Mouse (Mus musculus) ES-E14 (cell line): Measurements from ENCODE around the gene Cacna1d. TPM values are rescaled to one million over a fixed set of nuclear protein-coding genes. Genes with fewer than 3 reads are reported as not detected.

Experiments
- DNase-seq: peaks from one replicate; pipeline ENCODE4 v3.0.0-alpha.2; 2013; ENCODE audit warnings: low read depth, low spot score
- H3K27ac ChIP-seq: 2 replicates; pipeline ENCODE4 v1.5.1; 2012; ENCODE audit warnings: low read depth, mild to moderate bottlenecking, low read length, moderate library complexity, mixed read lengths; ENCODE audit not compliant: poor library complexity, insufficient read depth, severe bottlenecking
- H3K36me3 ChIP-seq: 2 replicates; pipeline ENCODE4 v1.6.1; 2012; ENCODE audit warnings: mild to moderate bottlenecking, low read length, moderate library complexity, mixed read lengths; ENCODE audit not compliant: control insufficient read depth, poor library complexity, insufficient read depth, severe bottlenecking
- H3K4me1 ChIP-seq, 2 experiments: fragments of 150-350 bp in 1 of 2; sonication (generic) in 1 of 2; 2 replicates each; pipeline ENCODE4 v1.6.1; 2012; ENCODE audit warnings: low read length in 2 of 2, mild to moderate bottlenecking in 1 of 2, mixed read lengths in 1 of 2; ENCODE audit not compliant: control insufficient read depth in 2 of 2, insufficient read depth in 2 of 2, poor library complexity in 1 of 2
- H3K4me3 ChIP-seq, 2 experiments: fragments of 150-350 bp in 1 of 2; sonication (generic) in 1 of 2; 2 replicates each; pipeline ENCODE4 v1.5.1; 2012; ENCODE audit warnings: low read length in 2 of 2, low read depth in 1 of 2, mild to moderate bottlenecking in 1 of 2, mixed read lengths in 1 of 2; ENCODE audit not compliant: insufficient read depth in 1 of 2, poor library complexity in 1 of 2, severe bottlenecking in 1 of 2
- H3K9ac ChIP-seq: 2 replicates; pipeline ENCODE4 v1.6.1; 2012; ENCODE audit warnings: low read depth, mild to moderate bottlenecking, low read length, mixed read lengths; ENCODE audit not compliant: poor library complexity, insufficient read depth, severe bottlenecking
- H3K9me3 ChIP-seq: fragments of 150-350 bp; sonication (generic); 2 replicates; pipeline ENCODE4 v1.6.1; 2012; ENCODE audit warnings: low read depth, mild to moderate bottlenecking, low read length; ENCODE audit not compliant: control insufficient read depth, insufficient read depth
- CHD2 ChIP-seq: IDR thresholded peaks from 2 replicates; pipeline ENCODE4 v1.6.1; 2014; ENCODE audit warnings: mild to moderate bottlenecking, low read depth, low read length, inconsistent platforms
- HCFC1 ChIP-seq: IDR thresholded peaks from 2 replicates; pipeline ENCODE4 v1.6.1; 2012; ENCODE audit warnings: low read length, inconsistent platforms, borderline replicate concordance; ENCODE audit not compliant: insufficient read depth
- MAFK ChIP-seq: IDR thresholded peaks from 2 replicates; pipeline ENCODE4 v1.6.1; 2014; ENCODE audit warnings: mild to moderate bottlenecking, low read depth, low read length, inconsistent platforms; ENCODE audit not compliant: insufficient read depth
- ZC3H11A ChIP-seq: IDR thresholded peaks from 2 replicates; pipeline ENCODE4 v1.6.1; 2012; ENCODE audit warnings: low read depth, mild to moderate bottlenecking, inconsistent platforms, low read length, borderline replicate concordance
- ZNF384 ChIP-seq: IDR thresholded peaks from 2 replicates; pipeline ENCODE4 v1.6.1; 2012; ENCODE audit warnings: low read depth, low read length, inconsistent platforms
- in situ Hi-C, 2 experiments: fragments of 600-800 bp; cut with MboI; formaldehyde crosslinking; loops; one replicate each; pipeline ENCODE4 v1.15.1; 2025; ENCODE audit warnings: low sequenced_read_pairs in 2 of 2, inconsistent platforms in 1 of 2; ENCODE audit not compliant: unreplicated experiment in 2 of 2
- total RNA-seq: library from RNA; depleted of rRNA; stranded (reverse); fragments of 300-350 nt; gene quantifications from 2 replicates; pipeline ENCODE4 v1.2.3, GENCODE M21; 2012

The Cacna1d gene
- total RNA-seq, 1 experiment = 0.36 TPM

- DNase-seq = peak; percentile 59
- in situ Hi-C loops = no loop called here
- H3K36me3 ChIP-seq = no peaks in the 10 kb centered on the region
Observed at GRCm38 (mm10) chr14:30331856-30332255, 159.4 kb downstream of the Cacna1d start.

GRCm38 (mm10) chr14:30330416-30331181 lies 160.7 kb downstream of the Cacna1d start:
- H3K36me3 ChIP-seq = no peaks in the 10 kb centered on the region
- in situ Hi-C loops = no loop called here
- peaks cover 5% of the 10 kb centered on the region in 2 experiments; a peak in 2 of 4 replicates for H3K4me1 ChIP-seq
- H3K4me3 ChIP-seq = no peak overlapping the region
- no peak overlapping the region for H3K27ac ChIP-seq
- no peak for TF ChIP-seq HCFC1
- H3K9ac ChIP-seq = no peak overlapping the region
- DNase-seq = no peak
- no peaks in the 10 kb centered on the region for H3K9me3 ChIP-seq

More at GRCm38 (mm10) chr14:30331856-30332255, 159.4 kb downstream of the Cacna1d start:
- TF ChIP-seq ZC3H11A (no peak), ZNF384 (no peak), MAFK (no peak), CHD2 (no peak), HCFC1 (no peak)
- no peak overlapping the region for H3K9ac ChIP-seq
- H3K27ac ChIP-seq = no peak overlapping the region
- no peaks in the 10 kb centered on the region for H3K9me3 ChIP-seq
- H3K4me1 ChIP-seq = peaks cover 5% of the 10 kb centered on the region in 2 experiments; a peak in 2 of 4 replicates
- no peak overlapping the region for H3K4me3 ChIP-seq

DNA sequence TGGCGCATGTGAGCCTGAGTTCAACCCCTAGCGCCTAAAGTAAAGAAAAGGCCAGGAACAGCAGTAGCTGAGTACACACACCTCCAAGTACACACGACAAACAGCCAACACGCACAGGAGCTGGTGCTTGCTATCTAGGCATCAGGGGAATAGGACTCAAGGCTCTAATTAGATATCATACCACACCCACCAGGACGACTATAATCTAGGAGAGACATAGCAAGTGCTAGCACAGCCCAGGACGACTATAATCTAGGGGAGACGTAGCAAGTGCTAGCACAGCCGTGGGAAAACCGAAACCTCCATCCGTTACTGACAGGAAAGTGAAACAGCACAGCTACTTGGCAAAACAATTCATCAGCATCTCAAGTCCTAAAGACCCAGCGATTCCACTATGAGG lies 162.1 kb downstream of the Cacna1d start:
- H3K36me3 ChIP-seq = no peaks in the 10 kb centered on the region
- no peak overlapping the region for H3K9ac ChIP-seq
- H3K4me1 ChIP-seq = peaks cover 5% of the 10 kb centered on the region in 2 experiments; a peak in 2 of 4 replicates
- H3K9me3 ChIP-seq = no peaks in the 10 kb centered on the region
- in situ Hi-C loops = no loop called here
- DNase-seq = no peak
- no peak overlapping the region for H3K27ac ChIP-seq
- TF ChIP-seq MAFK = no peak
- no peak for TF ChIP-seq CHD2
- no peak for TF ChIP-seq ZC3H11A
- TF ChIP-seq ZNF384 = no peak
- no peak for TF ChIP-seq HCFC1
- no peak overlapping the region for H3K4me3 ChIP-seq

- Histone ChIP-seq H3K9me3 (no peaks in the 10 kb centered on the region), H3K27ac (no peak overlapping the region), H3K4me3 (no peak overlapping the region), H3K9ac (no peak overlapping the region), H3K36me3 (no peaks in the 10 kb centered on the region), H3K4me1 (peaks cover 3 to 4% of the 10 kb centered on the region in 2 experiments; a peak in 2 of 4 replicates)
- no peak for DNase-seq
- in situ Hi-C loops = no loop called here
- TF ChIP-seq MAFK (no peak), ZC3H11A (no peak), HCFC1 (no peak), ZNF384 (no peak), CHD2 (no peak)
Observed at GRCm38 (mm10) chr14:30327452-30327851, 163.8 kb downstream of the Cacna1d start.
